Mouse (Mus musculus): Measurements from ENCODE around the gene Gm128. TPM values are rescaled to one million over a fixed set of nuclear protein-coding genes. Genes with fewer than 3 reads are reported as not detected.

The Gm128 gene
- polyA plus RNA-seq (2016; fragmentation: Nextera tagmentation; extraction: Ambion mirVana) = 0.33 and 0.38 TPM in 2 replicates

DNA sequence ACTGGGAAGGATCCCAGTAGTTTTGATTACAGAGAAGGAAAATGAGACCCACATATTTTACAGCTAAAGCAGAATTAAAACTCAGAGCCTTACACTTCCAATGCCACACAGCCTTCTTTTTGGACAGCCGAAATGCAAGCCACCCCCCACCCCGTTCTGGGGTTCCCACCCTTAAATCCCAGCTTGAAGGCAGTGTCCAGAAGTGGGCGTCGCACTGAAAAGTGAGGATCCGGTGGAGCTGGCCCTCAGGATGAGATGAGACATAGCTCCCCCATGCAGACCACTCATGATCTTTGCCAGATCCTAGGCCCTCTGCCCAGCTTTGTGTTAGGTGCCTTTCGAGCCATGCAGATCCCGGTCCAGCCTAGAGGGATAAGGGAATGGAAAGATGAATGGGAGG is at the start of gene Gm128:
Gm128 (minus strand) TSS at position 101 of the 400 bp plus-strand sequence.
- Histone ChIP-seq H3K4me2 (peak within 1 kb of the TSS; percentile 46), H3K36me3 (peaks cover 20% of the 10 kb centered on the region), H3K4me1 (peaks cover 15% of the 10 kb centered on the region), H3K9ac (peak within 1 kb of the TSS; percentile 45), H3K27me3 (replicated peaks) (no peaks in the 10 kb centered on the region), H3K4me3 (no peak within 1 kb of the TSS), H3K9me3 (replicated peaks) (no peaks in the 10 kb centered on the region), H3K27ac (no peak within 1 kb of the TSS)
- no peak for ATAC-seq
- 76% methylated on average over 7 of the region's 7 CpGs for WGBS (ENCODE audit: insufficient replicate concordance)

DNA sequence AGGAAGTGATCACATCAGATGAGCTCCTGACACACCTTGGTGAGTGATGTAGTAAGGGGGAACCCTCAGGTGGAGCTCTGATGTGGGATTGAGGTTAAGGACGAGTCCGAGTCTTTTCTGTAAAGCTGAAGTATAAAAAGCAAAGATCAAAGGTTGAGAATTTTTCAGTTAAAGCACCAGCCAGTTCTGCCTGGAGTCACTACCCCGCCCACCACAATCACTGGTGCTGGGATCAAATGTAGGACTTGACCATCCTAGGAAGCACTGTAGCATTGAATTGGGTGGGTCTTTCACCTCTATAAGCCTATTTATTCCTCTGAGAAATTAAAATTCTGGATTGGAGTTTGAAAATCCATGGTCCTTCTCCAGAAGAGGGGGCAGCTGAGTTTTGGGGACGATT is 49.6 kb upstream of the Gm128 start:
- ATAC-seq = no peak
- H3K9ac ChIP-seq = no peak overlapping the region
- peaks cover 37% of the 10 kb centered on the region for H3K4me1 ChIP-seq
- no peaks in the 10 kb centered on the region for H3K9me3 ChIP-seq (replicated peaks)
- no peak overlapping the region for H3K4me2 ChIP-seq
- no peak overlapping the region for H3K27ac ChIP-seq
- H3K36me3 ChIP-seq = peaks cover 64% of the 10 kb centered on the region
- WGBS (ENCODE audit: insufficient replicate concordance) = 71% methylated on average over 4 of the region's 4 CpGs
- H3K4me3 ChIP-seq = no peak overlapping the region
- H3K27me3 ChIP-seq (replicated peaks) = no peaks in the 10 kb centered on the region

DNA sequence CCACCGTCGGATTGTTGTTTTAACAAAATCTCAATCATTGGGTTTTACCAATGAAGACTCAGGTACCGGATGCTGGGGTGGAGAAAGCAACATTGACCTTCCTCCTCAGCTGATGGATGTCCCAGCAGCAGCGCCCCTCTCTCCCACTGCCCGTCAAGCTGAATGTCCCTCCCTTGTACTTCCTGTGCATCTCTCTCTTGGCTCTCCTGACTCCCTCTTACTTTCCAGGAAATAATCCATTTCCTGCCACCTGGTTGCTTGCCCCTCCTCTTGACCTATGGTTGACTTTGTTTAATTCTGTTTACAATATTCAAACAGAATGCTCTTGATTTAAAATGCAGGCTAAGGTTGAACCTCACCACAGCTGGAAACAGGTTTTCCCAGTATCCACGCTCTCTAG is 48.8 kb upstream of the Gm128 start:
- peaks cover 38% of the 10 kb centered on the region for H3K4me1 ChIP-seq
- H3K9me3 ChIP-seq (replicated peaks) = no peaks in the 10 kb centered on the region
- no peak overlapping the region for H3K4me3 ChIP-seq
- peaks cover 56% of the 10 kb centered on the region for H3K36me3 ChIP-seq
- H3K9ac ChIP-seq = no peak overlapping the region
- no peak overlapping the region for H3K4me2 ChIP-seq
- H3K27me3 ChIP-seq (replicated peaks) = no peaks in the 10 kb centered on the region
- ATAC-seq = no peak
- 73% methylated on average over 6 of the region's 6 CpGs for WGBS (ENCODE audit: insufficient replicate concordance)
- no peak overlapping the region for H3K27ac ChIP-seq

DNA sequence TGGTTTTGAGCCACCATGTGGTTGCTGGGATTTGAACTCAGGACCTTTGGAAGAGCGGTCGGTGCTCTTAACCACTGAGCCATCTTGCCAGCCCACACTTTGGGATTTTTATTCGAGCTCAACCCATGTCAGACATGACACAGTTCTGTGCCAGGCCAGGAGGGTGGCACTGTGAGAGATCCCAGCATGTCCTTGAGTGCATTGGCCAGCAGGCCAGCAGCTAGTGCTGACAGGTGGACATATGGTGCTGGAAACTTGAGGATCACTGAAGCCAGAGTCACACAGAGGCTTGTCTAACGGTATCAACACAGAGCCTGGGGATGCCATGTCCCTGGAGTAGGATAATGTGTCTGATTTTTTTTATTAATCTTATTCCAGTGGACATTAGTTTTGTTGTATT is 48.0 kb upstream of the Gm128 start:
- no peaks in the 10 kb centered on the region for H3K9me3 ChIP-seq (replicated peaks)
- H3K27ac ChIP-seq = no peak overlapping the region
- H3K36me3 ChIP-seq = peaks cover 54% of the 10 kb centered on the region
- no peaks in the 10 kb centered on the region for H3K27me3 ChIP-seq (replicated peaks)
- ATAC-seq = no peak
- no peak overlapping the region for H3K9ac ChIP-seq
- H3K4me3 ChIP-seq = no peak overlapping the region
- no peak overlapping the region for H3K4me2 ChIP-seq
- 83% methylated on average over 4 of the region's 4 CpGs for WGBS (ENCODE audit: insufficient replicate concordance)
- peaks cover 37% of the 10 kb centered on the region for H3K4me1 ChIP-seq

DNA sequence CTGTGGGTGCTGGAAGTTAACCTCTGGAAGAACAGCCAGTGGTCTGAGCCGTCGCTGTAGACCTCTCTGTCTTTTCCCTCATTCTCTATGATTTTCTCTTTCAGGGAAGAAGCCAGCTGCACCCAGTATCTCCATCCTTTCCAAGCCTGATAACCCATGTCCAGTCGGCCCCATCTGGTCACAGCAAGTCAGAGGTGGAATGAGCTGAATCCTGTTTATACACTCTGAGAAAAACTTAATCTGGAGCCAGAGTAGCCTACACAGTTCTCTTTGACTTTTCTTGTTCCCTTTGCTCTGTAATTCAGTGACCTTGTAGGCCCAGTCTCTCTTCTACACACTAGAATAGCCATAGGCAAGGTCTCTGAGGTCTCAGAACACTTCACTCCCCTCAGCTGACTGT is 46.1 kb upstream of the Gm128 start:
- no peak overlapping the region for H3K4me2 ChIP-seq
- H3K4me1 ChIP-seq = peaks cover 32% of the 10 kb centered on the region
- ATAC-seq = no peak
- H3K4me3 ChIP-seq = no peak overlapping the region
- H3K27ac ChIP-seq = no peak overlapping the region
- H3K27me3 ChIP-seq (replicated peaks) = no peaks in the 10 kb centered on the region
- H3K9ac ChIP-seq = no peak overlapping the region
- H3K36me3 ChIP-seq = peaks cover 40% of the 10 kb centered on the region
- H3K9me3 ChIP-seq (replicated peaks) = no peaks in the 10 kb centered on the region
- WGBS (ENCODE audit: insufficient replicate concordance) = 72% methylated on average over 3 of the region's 3 CpGs

DNA sequence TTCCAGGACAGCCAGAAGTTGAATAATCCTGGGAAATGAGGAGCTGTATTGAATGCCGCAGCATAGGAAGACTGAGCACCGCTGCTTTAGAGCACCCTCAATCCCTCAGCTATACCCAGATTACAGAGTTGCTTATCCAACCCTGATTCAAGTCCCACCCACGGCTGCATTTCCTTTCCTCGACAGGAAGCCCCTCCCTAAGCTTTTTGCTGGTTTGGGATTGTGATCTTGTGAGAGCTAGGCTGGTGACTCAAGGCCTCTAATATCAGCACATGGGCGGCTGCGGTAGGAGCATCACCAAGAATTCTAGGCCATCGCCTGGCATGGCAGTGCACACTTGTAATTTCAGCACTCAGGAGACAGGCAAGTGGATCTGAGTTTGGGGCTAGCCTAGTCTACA is 45.1 kb upstream of the Gm128 start:
- Histone ChIP-seq H3K9ac (no peak overlapping the region), H3K27me3 (replicated peaks) (no peaks in the 10 kb centered on the region), H3K4me3 (no peak overlapping the region), H3K4me1 (peaks cover 32% of the 10 kb centered on the region), H3K27ac (no peak overlapping the region), H3K4me2 (no peak overlapping the region), H3K9me3 (replicated peaks) (no peaks in the 10 kb centered on the region), H3K36me3 (peaks cover 35% of the 10 kb centered on the region)
- no peak for ATAC-seq
- 45% methylated on average over 7 of the region's 7 CpGs for WGBS (ENCODE audit: insufficient replicate concordance)

DNA sequence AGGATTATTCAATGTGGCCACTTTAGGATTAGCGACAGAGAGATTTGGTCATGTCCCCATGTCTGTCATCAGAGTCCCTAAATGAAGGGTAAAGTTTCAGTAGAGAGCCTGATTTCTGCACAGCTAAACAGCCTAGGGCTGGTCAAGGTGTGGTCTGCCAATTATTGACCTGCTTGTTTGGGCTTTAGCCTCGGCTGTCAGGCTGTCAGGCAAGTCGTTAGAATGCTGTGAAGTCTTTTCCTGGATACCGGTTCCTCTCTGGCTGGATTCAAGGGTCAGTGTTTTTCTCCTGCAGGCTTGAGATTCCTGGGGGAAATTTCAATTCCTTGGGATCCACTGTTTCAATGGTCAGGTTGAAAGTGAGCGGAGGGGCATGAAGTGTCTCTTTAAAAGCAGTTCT is 44.6 kb upstream of the Gm128 start:
- 58% methylated on average over 5 of the region's 5 CpGs for WGBS (ENCODE audit: insufficient replicate concordance)
- Histone ChIP-seq H3K4me2 (no peak overlapping the region), H3K4me1 (peaks cover 34% of the 10 kb centered on the region), H3K36me3 (peaks cover 35% of the 10 kb centered on the region), H3K27me3 (replicated peaks) (no peaks in the 10 kb centered on the region), H3K9me3 (replicated peaks) (no peaks in the 10 kb centered on the region), H3K4me3 (no peak overlapping the region), H3K27ac (no peak overlapping the region), H3K9ac (no peak overlapping the region)
- ATAC-seq = no peak

DNA sequence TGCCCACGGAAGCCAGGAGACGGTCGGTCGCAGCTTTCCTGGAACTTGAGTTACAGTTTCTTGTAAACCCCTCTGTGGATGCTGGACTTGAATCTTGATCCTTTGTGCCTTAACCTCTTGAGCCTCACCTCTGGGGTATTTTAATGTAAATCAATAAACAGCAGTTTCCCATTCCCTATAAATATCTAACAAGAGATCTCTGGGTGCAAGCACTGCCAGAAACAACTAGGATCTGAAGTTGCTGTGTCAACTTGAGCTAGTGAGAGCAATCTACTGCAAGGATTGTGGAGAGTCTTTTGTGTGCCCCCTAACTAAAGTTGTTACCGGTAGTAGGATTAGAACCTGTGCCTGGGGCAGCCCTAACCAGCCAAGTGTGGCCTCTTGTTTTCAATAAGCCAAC is 44.0 kb upstream of the Gm128 start:
- Histone ChIP-seq H3K27ac (no peak overlapping the region), H3K4me2 (no peak overlapping the region), H3K9me3 (replicated peaks) (no peaks in the 10 kb centered on the region), H3K27me3 (replicated peaks) (no peaks in the 10 kb centered on the region), H3K36me3 (peaks cover 31% of the 10 kb centered on the region), H3K4me3 (no peak overlapping the region), H3K4me1 (peaks cover 40% of the 10 kb centered on the region), H3K9ac (no peak overlapping the region)
- WGBS (ENCODE audit: insufficient replicate concordance) = 81% methylated on average over 5 of the region's 5 CpGs
- ATAC-seq = no peak

DNA sequence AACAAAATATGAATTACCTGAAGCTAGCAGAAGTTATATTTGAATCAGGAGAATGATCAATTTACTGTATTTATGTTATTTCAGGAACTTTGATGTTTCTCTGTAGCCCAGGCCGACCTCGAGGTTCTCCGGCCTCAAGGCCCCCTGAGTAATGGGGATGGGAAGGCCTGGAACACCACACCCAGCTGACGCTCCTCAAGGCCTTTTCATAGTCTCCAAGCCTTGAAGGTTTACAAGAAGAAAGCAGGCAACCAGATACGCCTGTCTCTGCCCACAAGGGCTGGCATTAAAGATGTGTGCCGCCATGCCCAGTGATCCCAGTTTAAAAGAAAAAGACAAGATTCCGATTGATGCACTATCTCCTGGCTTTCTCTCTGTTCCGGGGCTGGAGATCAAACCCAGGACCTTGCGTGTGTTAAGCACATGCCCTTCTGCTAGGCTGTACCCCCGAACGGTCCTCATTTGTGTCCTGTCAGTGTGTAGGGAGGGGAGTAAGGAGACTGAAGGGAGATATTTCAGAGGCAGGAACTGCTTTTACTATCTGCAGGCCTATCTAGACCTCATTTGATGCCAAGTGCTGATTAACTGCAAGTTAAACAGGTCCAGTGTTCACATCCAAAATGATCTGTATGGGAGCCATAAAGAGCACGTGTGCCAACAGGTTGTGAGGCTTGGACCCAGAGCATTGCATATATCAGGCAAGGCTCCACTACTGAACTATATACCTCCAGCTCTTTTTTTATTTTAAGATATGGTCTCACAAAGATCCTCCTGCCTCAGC is 43.3 kb upstream of the Gm128 start:
- H3K4me1 ChIP-seq = peaks cover 45% of the 10 kb centered on the region
- H3K4me2 ChIP-seq = peak overlapping the region; percentile 87
- peak overlapping the region; percentile 98; the same call in 1 of the 2 replicates for H3K27ac ChIP-seq
- no peaks in the 10 kb centered on the region for H3K9me3 ChIP-seq (replicated peaks)
- H3K9ac ChIP-seq = no peak overlapping the region; the same call in 1 of the 2 replicates
- peak overlapping the region; percentile 81; the same call in 1 of the 2 replicates for H3K4me3 ChIP-seq
- no peaks in the 10 kb centered on the region for H3K27me3 ChIP-seq (replicated peaks)
- WGBS (ENCODE audit: insufficient replicate concordance) = 82% methylated on average over 12 of the region's 12 CpGs
- no peak for ATAC-seq
- peaks cover 25% of the 10 kb centered on the region for H3K36me3 ChIP-seq

DNA sequence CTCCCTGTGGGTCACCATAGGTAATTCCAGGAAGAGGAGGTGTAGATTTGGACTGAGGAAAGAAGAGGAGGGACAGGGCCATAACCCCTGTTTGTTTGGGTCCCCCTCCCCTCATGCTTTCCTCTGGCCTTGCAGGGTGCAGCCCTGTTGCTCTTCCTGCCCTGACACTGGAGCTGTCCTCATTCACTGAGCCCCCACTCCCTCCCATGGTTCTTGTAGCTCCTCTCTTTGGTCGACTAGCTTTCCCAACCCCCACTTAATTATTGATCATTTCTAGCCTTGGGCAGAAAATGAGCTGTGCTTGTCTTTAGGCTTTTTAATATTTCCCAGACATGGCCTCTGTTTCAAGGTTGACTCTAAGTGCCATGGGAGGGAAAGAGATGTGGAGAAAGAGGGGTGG is 42.7 kb upstream of the Gm128 start:
- Histone ChIP-seq H3K9me3 (replicated peaks) (no peaks in the 10 kb centered on the region), H3K4me1 (peaks cover 52% of the 10 kb centered on the region), H3K36me3 (peaks cover 21% of the 10 kb centered on the region), H3K27ac (peak overlapping the region; percentile 98), H3K27me3 (replicated peaks) (no peaks in the 10 kb centered on the region), H3K4me2 (peak overlapping the region; percentile 87), H3K9ac (peak overlapping the region; percentile 91), H3K4me3 (peak overlapping the region; percentile 81)
- no peak for ATAC-seq
- WGBS (ENCODE audit: insufficient replicate concordance) = 29% methylated on average over 1 of the region's 1 CpGs

DNA sequence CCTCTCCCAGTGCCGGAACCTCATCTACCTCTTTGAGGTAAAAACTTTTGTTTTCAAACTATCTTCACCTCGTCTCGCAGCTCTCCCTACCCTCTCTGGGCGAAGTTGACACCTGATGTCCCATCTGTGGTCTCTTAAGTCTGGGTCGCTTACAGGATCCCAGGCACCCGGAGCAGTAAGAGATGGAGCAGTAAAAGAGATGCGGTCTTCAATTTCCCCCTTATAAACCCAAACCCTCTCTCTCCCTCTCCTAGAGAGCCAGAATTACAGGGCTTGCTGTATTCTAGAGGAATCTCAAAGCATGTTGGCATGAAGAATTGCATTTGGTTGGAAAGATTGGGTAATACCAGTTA is 42.2 kb upstream of the Gm128 start:
- Histone ChIP-seq H3K27me3 (replicated peaks) (no peaks in the 10 kb centered on the region), H3K9me3 (replicated peaks) (no peaks in the 10 kb centered on the region), H3K27ac (peak overlapping the region; percentile 98), H3K4me2 (peak overlapping the region; percentile 87), H3K4me1 (peaks cover 56% of the 10 kb centered on the region), H3K36me3 (peaks cover 18% of the 10 kb centered on the region), H3K4me3 (peak overlapping the region; percentile 81), H3K9ac (peak overlapping the region; percentile 91)
- no peak for ATAC-seq
- 3% methylated on average over 7 of the region's 7 CpGs for WGBS (ENCODE audit: insufficient replicate concordance)

DNA sequence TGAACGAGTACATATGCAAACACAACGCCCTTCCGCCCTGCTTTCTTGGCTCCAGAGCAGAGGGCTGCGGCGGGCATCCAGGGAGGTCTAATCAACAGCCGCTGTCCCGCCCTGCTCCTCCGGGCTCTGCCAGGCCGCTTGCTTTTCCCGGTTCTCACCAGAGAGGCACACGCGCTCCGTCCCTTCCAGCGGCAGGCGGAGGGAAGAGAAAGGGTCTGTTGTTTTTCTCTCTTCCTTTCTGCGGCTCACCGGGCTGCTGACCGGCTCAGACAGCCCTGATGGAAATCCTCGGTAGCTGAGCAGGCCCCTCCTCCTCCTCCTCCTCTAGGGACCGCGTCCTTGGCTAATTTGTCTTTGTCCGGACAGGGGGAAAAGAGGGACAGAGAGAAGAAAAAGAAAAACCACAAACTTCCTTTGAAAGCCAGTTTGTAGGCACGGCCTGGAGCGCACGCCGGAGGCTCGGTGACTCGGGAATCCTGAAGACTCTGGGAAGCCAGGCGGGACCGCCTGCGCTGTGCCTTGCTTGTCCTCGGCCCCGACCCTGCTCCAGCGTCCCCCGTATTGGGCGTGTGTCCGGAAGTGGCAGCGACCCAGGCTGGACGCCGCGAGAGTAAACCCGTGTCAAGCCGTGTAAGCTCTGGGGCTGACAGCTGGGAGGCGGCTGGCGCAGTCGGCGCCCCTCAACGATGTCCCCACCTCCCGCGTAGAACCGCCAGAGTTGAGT is 41.6 kb upstream of the Gm128 start:
- Histone ChIP-seq H3K4me3 (peak overlapping the region; percentile 81), H3K9ac (peak overlapping the region; percentile 91), H3K27ac (peak overlapping the region; percentile 98), H3K4me2 (peak overlapping the region; percentile 87), H3K27me3 (replicated peaks) (no peaks in the 10 kb centered on the region), H3K9me3 (replicated peaks) (no peaks in the 10 kb centered on the region), H3K4me1 (peaks cover 62% of the 10 kb centered on the region), H3K36me3 (peaks cover 13% of the 10 kb centered on the region)
- 0% methylated on average over 51 of the region's 51 CpGs for WGBS (ENCODE audit: insufficient replicate concordance)
- peak; percentile 73 for ATAC-seq
